Mouse (Mus musculus): ENCODE measurements around the gene Ablim1. TPM values are rescaled to one million over a fixed set of nuclear protein-coding genes. Genes with fewer than 3 reads are reported as not detected.

Gene Ablim1
- polyA plus RNA-seq, 2 experiments = 3.0 to 4.7 TPM

- H3K27me3 ChIP-seq (ENCODE audit: control insufficient read depth, insufficient read depth, low read length) = no peaks in the 10 kb centered on the region
- WGBS (ENCODE audit: insufficient replicate concordance) = 74% methylated on average over 6 of the region's 6 CpGs
- TF ChIP-seq CTCF (IDR thresholded peaks at IDR 0.05; ENCODE audit: low read depth) (no peak), EP300 (IDR thresholded peaks at IDR 0.05; ENCODE audit: low read depth) (no peak)
- H3K4me2 ChIP-seq (ENCODE audit: low read depth) = no peak overlapping the region
- no peak for ATAC-seq (ENCODE audit: insufficient read depth)
- H3K36me3 ChIP-seq (replicated peaks; ENCODE audit: control insufficient read depth, insufficient read depth, low read depth) = no peaks in the 10 kb centered on the region
- H3K27ac ChIP-seq = no peak overlapping the region
- H3K9ac ChIP-seq (replicated peaks) = no peak overlapping the region
- no peaks in the 10 kb centered on the region for H3K4me1 ChIP-seq (replicated peaks; ENCODE audit: control insufficient read depth in 2 of 2, insufficient read depth in 2 of 2, low read length in 1 of 2)
- H3K9me3 ChIP-seq (ENCODE audit: control insufficient read depth, low read length) = no peaks in the 10 kb centered on the region
- no peak for DNase-seq (ENCODE audit: low read depth in 3 of 3, low spot score in 3 of 3)
- H3K4me3 ChIP-seq (ENCODE audit: insufficient read depth in 1 of 2, low read depth in 2 of 2, low read length in 2 of 2) = no peak overlapping the region
Observed at GRCm38 (mm10) chr19:57237534-57237933, 77.2 kb downstream of the Ablim1 start.

GRCm38 (mm10) chr19:57236647-57237046 lies 78.1 kb downstream of the Ablim1 start:
- no peak for TF ChIP-seq CTCF (IDR thresholded peaks at IDR 0.05; ENCODE audit: low read depth)
- no peak for TF ChIP-seq EP300 (IDR thresholded peaks at IDR 0.05; ENCODE audit: low read depth)
- DNase-seq (ENCODE audit: low read depth in 3 of 3, low spot score in 3 of 3) = no peak
- no peaks in the 10 kb centered on the region for H3K36me3 ChIP-seq (replicated peaks; ENCODE audit: control insufficient read depth, insufficient read depth, low read depth)
- no peak overlapping the region for H3K4me2 ChIP-seq (ENCODE audit: low read depth)
- H3K4me1 ChIP-seq (replicated peaks; ENCODE audit: control insufficient read depth in 2 of 2, insufficient read depth in 2 of 2, low read length in 1 of 2) = no peaks in the 10 kb centered on the region
- H3K9me3 ChIP-seq (ENCODE audit: control insufficient read depth, low read length) = no peaks in the 10 kb centered on the region
- no peaks in the 10 kb centered on the region for H3K27me3 ChIP-seq (ENCODE audit: control insufficient read depth, insufficient read depth, low read length)
- 63% methylated on average over 15 of the region's 15 CpGs for WGBS (ENCODE audit: insufficient replicate concordance)
- no peak overlapping the region for H3K4me3 ChIP-seq (ENCODE audit: insufficient read depth in 1 of 2, low read depth in 2 of 2, low read length in 2 of 2)
- no peak overlapping the region for H3K27ac ChIP-seq
- ATAC-seq (ENCODE audit: insufficient read depth) = no peak
- no peak overlapping the region for H3K9ac ChIP-seq (replicated peaks)

GRCm38 (mm10) chr19:57235931-57236330 lies 78.8 kb downstream of the Ablim1 start:
- Histone ChIP-seq H3K27ac (no peak overlapping the region), H3K4me1 (replicated peaks; ENCODE audit: control insufficient read depth in 2 of 2, insufficient read depth in 2 of 2, low read length in 1 of 2) (no peaks in the 10 kb centered on the region), H3K36me3 (replicated peaks; ENCODE audit: control insufficient read depth, insufficient read depth, low read depth) (no peaks in the 10 kb centered on the region), H3K4me2 (ENCODE audit: low read depth) (no peak overlapping the region), H3K4me3 (ENCODE audit: insufficient read depth in 1 of 2, low read depth in 2 of 2, low read length in 2 of 2) (no peak overlapping the region), H3K27me3 (ENCODE audit: control insufficient read depth, insufficient read depth, low read length) (no peaks in the 10 kb centered on the region), H3K9me3 (ENCODE audit: control insufficient read depth, low read length) (no peaks in the 10 kb centered on the region), H3K9ac (replicated peaks) (no peak overlapping the region)
- ATAC-seq (ENCODE audit: insufficient read depth) (no peak), DNase-seq (ENCODE audit: low read depth in 3 of 3, low spot score in 3 of 3) (no peak)
- TF ChIP-seq EP300 (IDR thresholded peaks at IDR 0.05; ENCODE audit: low read depth) = no peak
- TF ChIP-seq CTCF (IDR thresholded peaks at IDR 0.05; ENCODE audit: low read depth) = no peak
- 51% methylated on average over 2 of the region's 2 CpGs for WGBS (ENCODE audit: insufficient replicate concordance)

GRCm38 (mm10) chr19:57230996-57231395 lies 83.7 kb downstream of the Ablim1 start:
- no peaks in the 10 kb centered on the region for H3K9me3 ChIP-seq (ENCODE audit: control insufficient read depth, low read length)
- TF ChIP-seq EP300 (IDR thresholded peaks at IDR 0.05; ENCODE audit: low read depth) (no peak), CTCF (IDR thresholded peaks at IDR 0.05; ENCODE audit: low read depth) (no peak)
- no peak overlapping the region for H3K9ac ChIP-seq (replicated peaks)
- H3K36me3 ChIP-seq (replicated peaks; ENCODE audit: control insufficient read depth, insufficient read depth, low read depth) = no peaks in the 10 kb centered on the region
- ATAC-seq (ENCODE audit: insufficient read depth) (no peak), DNase-seq (ENCODE audit: low read depth in 3 of 3, low spot score in 3 of 3) (no peak)
- H3K4me2 ChIP-seq (ENCODE audit: low read depth) = no peak overlapping the region
- no peak overlapping the region for H3K27ac ChIP-seq
- no peaks in the 10 kb centered on the region for H3K4me1 ChIP-seq (replicated peaks; ENCODE audit: control insufficient read depth in 2 of 2, insufficient read depth in 2 of 2, low read length in 1 of 2)
- H3K4me3 ChIP-seq (ENCODE audit: insufficient read depth in 1 of 2, low read depth in 2 of 2, low read length in 2 of 2) = no peak overlapping the region
- WGBS (ENCODE audit: insufficient replicate concordance) = 50% methylated on average over 4 of the region's 4 CpGs
- H3K27me3 ChIP-seq (ENCODE audit: control insufficient read depth, insufficient read depth, low read length) = no peaks in the 10 kb centered on the region

GRCm38 (mm10) chr19:57229161-57229560 lies 85.6 kb downstream of the Ablim1 start:
- Histone ChIP-seq H3K9me3 (ENCODE audit: control insufficient read depth, low read length) (no peaks in the 10 kb centered on the region), H3K27ac (no peak overlapping the region), H3K36me3 (replicated peaks; ENCODE audit: control insufficient read depth, insufficient read depth, low read depth) (no peaks in the 10 kb centered on the region), H3K4me2 (ENCODE audit: low read depth) (no peak overlapping the region), H3K27me3 (ENCODE audit: control insufficient read depth, insufficient read depth, low read length) (no peaks in the 10 kb centered on the region), H3K4me3 (ENCODE audit: insufficient read depth in 1 of 2, low read depth in 2 of 2, low read length in 2 of 2) (no peak overlapping the region), H3K4me1 (replicated peaks; ENCODE audit: control insufficient read depth in 2 of 2, insufficient read depth in 2 of 2, low read length in 1 of 2) (no peaks in the 10 kb centered on the region), H3K9ac (replicated peaks) (no peak overlapping the region)
- no peak for ATAC-seq (ENCODE audit: insufficient read depth)
- WGBS (ENCODE audit: insufficient replicate concordance) = 57% methylated on average over 3 of the region's 3 CpGs
- no peak for DNase-seq (ENCODE audit: low read depth in 3 of 3, low spot score in 3 of 3)
- TF ChIP-seq EP300 (IDR thresholded peaks at IDR 0.05; ENCODE audit: low read depth) (no peak), CTCF (IDR thresholded peaks at IDR 0.05; ENCODE audit: low read depth) (no peak)
